Comparison of ENCODE assay signal across 18 mouse cellular contexts in genomic region chr5:143592926-143593325, GRCm38 (mm10). TPM values are rescaled to one million over a fixed set of nuclear protein-coding genes. Genes with fewer than 3 reads are reported as not detected.
DNase-seq lines count a peak whose midpoint lies in the region; ATAC-seq and TF ChIP-seq lines count a peak whose summit lies in the region.
"Had no signal": no experiment of that assay in that cellular context is flagged by ENCODE, and none has a peak within 500 bp of the region (broad histone marks: within the 10 kb centered on the region; RNA-seq: fewer than 3 reads in every experiment).

No protein-coding gene starts in this region.

- H3K4me2 ChIP-seq in heart, embryonic 14.5 days (ENCODE audit: low read length), result no peak overlapping the region
- no peak overlapping the region for H3K4me2 ChIP-seq in stomach, postnatal 0 days (replicated peaks; ENCODE audit: low read depth)
- H3K4me2 ChIP-seq: hindbrain, embryonic 13.5 days; liver, embryonic 11.5 days; midbrain, embryonic 12.5 days had no signal

- no peaks in the 10 kb centered on the region for H3K9me3 ChIP-seq in heart, embryonic 10.5 days
- H3K9me3 ChIP-seq in embryonic facial prominence, embryonic 10.5 days, result no peaks in the 10 kb centered on the region
- H3K9me3 ChIP-seq in heart, embryonic 14.5 days (ENCODE audit: control insufficient read depth, low read length), result 0 out of 2 replicates have a peak, but pooled peaks cover 5% of the 10 kb centered on the region
- no peaks in the 10 kb centered on the region for H3K9me3 ChIP-seq in stomach, postnatal 0 days (ENCODE audit: control insufficient read depth, low read length)
- H3K9me3 ChIP-seq: hindbrain, embryonic 13.5 days had no signal

- no peak for TF ChIP-seq EP300 in stomach, postnatal 0 days (optimal IDR thresholded peaks at IDR 0.05)

- DNase-seq in heart, embryonic 10.5 days (ENCODE audit: low spot score), result no peak
- DNase-seq in heart, adult 8-10 months (ENCODE audit: low spot score), result no peak
- peak; percentile 25 for DNase-seq in embryonic facial prominence, embryonic 10.5 days (ENCODE audit: low spot score)
- no peak for DNase-seq in stomach, postnatal 0 days (ENCODE audit: low spot score)
- no peak for DNase-seq in lung, postnatal 25 days (ENCODE audit: low spot score)
- DNase-seq in cerebellum, adult 11-12 months, result no peak
- DNase-seq: adrenal gland, postnatal 25 days; cerebellum, adult 9-11 months; kidney, adult 18-20 months; lung, adult 18-20 months; lung, postnatal 10 days; right cerebral cortex, postnatal 14 days had no signal

- WGBS in heart, embryonic 10.5 days, result 32% methylated on average over 5 of the region's 5 CpGs
- WGBS in embryonic facial prominence, embryonic 10.5 days, result 66% methylated on average over 5 of the region's 5 CpGs
- WGBS in heart, embryonic 14.5 days, result 19% methylated on average over 5 of the region's 5 CpGs
- WGBS in stomach, postnatal 0 days, result 50% methylated on average over 5 of the region's 5 CpGs

- peaks cover 17% of the 10 kb centered on the region for H3K4me1 ChIP-seq in heart, embryonic 10.5 days
- H3K4me1 ChIP-seq in embryonic facial prominence, embryonic 10.5 days, result peaks cover 15% of the 10 kb centered on the region
- peaks cover 18 to 37% of the 10 kb centered on the region in 2 experiments for H3K4me1 ChIP-seq in heart, embryonic 14.5 days (ENCODE audit: control insufficient read depth in 2 of 2, insufficient read depth in 2 of 2, low read length in 2 of 2)
- H3K4me1 ChIP-seq in stomach, postnatal 0 days (replicated peaks; ENCODE audit: control insufficient read depth, insufficient read depth), result no peaks in the 10 kb centered on the region; the same call in 1 of the 2 replicates
- H3K4me1 ChIP-seq: hindbrain, embryonic 13.5 days had no signal

- no peaks in the 10 kb centered on the region for H3K36me3 ChIP-seq in heart, embryonic 10.5 days
- H3K36me3 ChIP-seq in embryonic facial prominence, embryonic 10.5 days (replicated peaks), result no peaks in the 10 kb centered on the region
- H3K36me3 ChIP-seq in heart, embryonic 14.5 days (ENCODE audit: control insufficient read depth, insufficient read depth, low read length), result no peaks in the 10 kb centered on the region
- no peaks in the 10 kb centered on the region for H3K36me3 ChIP-seq in stomach, postnatal 0 days (ENCODE audit: control insufficient read depth, insufficient read depth, low read length)
- H3K36me3 ChIP-seq: hindbrain, embryonic 13.5 days; midbrain, embryonic 12.5 days had no signal

- peak; percentile 84 for ATAC-seq in heart, embryonic 14.5 days (ENCODE audit: insufficient number of reproducible peaks, insufficient read depth, low FRiP score, low read depth)
- ATAC-seq in stomach, postnatal 0 days (ENCODE audit: low FRiP score, low TSS enrichment), result peak; percentile 10; the same call in 1 of the 2 replicates
- ATAC-seq: inflammation-experienced regulatory T-cells, adult 6 months had no signal

- H3K4me3 ChIP-seq in heart, embryonic 10.5 days, result no peak overlapping the region
- no peak overlapping the region for H3K4me3 ChIP-seq in embryonic facial prominence, embryonic 10.5 days
- H3K4me3 ChIP-seq in heart, embryonic 14.5 days (ENCODE audit: control insufficient read depth in 1 of 2, insufficient read depth in 1 of 2, low read depth in 1 of 2, low read length in 2 of 2), result no peak overlapping the region
- H3K4me3 ChIP-seq in stomach, postnatal 0 days (ENCODE audit: low read depth, low read length), result no peak overlapping the region
- H3K4me3 ChIP-seq: hindbrain, embryonic 13.5 days; midbrain, embryonic 12.5 days had no signal

- H3K27ac ChIP-seq in heart, embryonic 10.5 days, result peak overlapping the region; percentile 16; the same call in 1 of the 2 replicates
- no peak overlapping the region for H3K27ac ChIP-seq in embryonic facial prominence, embryonic 10.5 days (replicated peaks)
- peak overlapping the region; percentile 80 to 89 for H3K27ac ChIP-seq in heart, embryonic 14.5 days (replicated peaks in 1 of 2; ENCODE audit: control insufficient read depth in 1 of 2, insufficient read depth in 1 of 2, low read depth in 2 of 2, low read length in 2 of 2)
- H3K27ac ChIP-seq in stomach, postnatal 0 days (replicated peaks), result no peak overlapping the region
- H3K27ac ChIP-seq: hindbrain, embryonic 13.5 days; kidney, postnatal 0 days; midbrain, embryonic 12.5 days had no signal

- no peaks in the 10 kb centered on the region for H3K27me3 ChIP-seq in heart, embryonic 10.5 days (ENCODE audit: insufficient read depth, poor library complexity, severe bottlenecking)
- H3K27me3 ChIP-seq in embryonic facial prominence, embryonic 10.5 days (replicated peaks; ENCODE audit: low read depth, poor library complexity, severe bottlenecking), result no peaks in the 10 kb centered on the region
- no peaks in the 10 kb centered on the region for H3K27me3 ChIP-seq in heart, embryonic 14.5 days (ENCODE audit: control insufficient read depth, insufficient read depth, low read length)
- H3K27me3 ChIP-seq in stomach, postnatal 0 days (ENCODE audit: control insufficient read depth, insufficient read depth, low read length), result no peaks in the 10 kb centered on the region
- H3K27me3 ChIP-seq: hindbrain, embryonic 13.5 days; midbrain, embryonic 12.5 days had no signal

- H3K9ac ChIP-seq in heart, embryonic 14.5 days (ENCODE audit: low read length), result no peak overlapping the region
- H3K9ac ChIP-seq in stomach, postnatal 0 days (ENCODE audit: low read length), result no peak overlapping the region
- H3K9ac ChIP-seq: hindbrain, embryonic 13.5 days; midbrain, embryonic 12.5 days had no signal

- no peak for TF ChIP-seq CTCF in stomach, postnatal 0 days (IDR thresholded peaks at IDR 0.05; ENCODE audit: low read depth)

RNA-seq across cellular contexts. Expression of gene Cyth3, which starts 29.3 kb away (rescaled TPM):
- 30.9 and 33.1 TPM in 2 replicates for polyA plus RNA-seq in heart, embryonic 10.5 days (2016; fragmentation: Nextera tagmentation; extraction: Ambion mirVana)
- total RNA-seq in heart, adult 8-10 months (2022), result 10 to 100 TPM; 23.1 to 33.1 (median 27.4) TPM
- polyA plus RNA-seq in embryonic facial prominence, embryonic 10.5 days (2016; fragmentation: Nextera tagmentation; extraction: Ambion mirVana), result 40.4 and 48.1 TPM in 2 replicates
- polyA plus RNA-seq in heart, embryonic 14.5 days (2014; fragmentation: Nextera tagmentation; extraction: Ambion mirVana), result 49.2 and 56.2 TPM in 2 replicates
- 32.7 and 34.6 TPM in 2 replicates for polyA plus RNA-seq in stomach, postnatal 0 days (2015; fragmentation: Nextera tagmentation; extraction: Ambion mirVana)

Comparison
In these comparisons a context has a peak if more than half of its experiments do, and no peak if none do; other contexts are left out.
1. H3K27ac ChIP-seq: peak in heart, embryonic 10.5 days (single experiment) and heart, embryonic 14.5 days (2 of 2); none in embryonic facial prominence, embryonic 10.5 days (single experiment) and stomach, postnatal 0 days (single experiment).